Mouse (Mus musculus): ENCODE measurements around the gene Wipi1.

DNA sequence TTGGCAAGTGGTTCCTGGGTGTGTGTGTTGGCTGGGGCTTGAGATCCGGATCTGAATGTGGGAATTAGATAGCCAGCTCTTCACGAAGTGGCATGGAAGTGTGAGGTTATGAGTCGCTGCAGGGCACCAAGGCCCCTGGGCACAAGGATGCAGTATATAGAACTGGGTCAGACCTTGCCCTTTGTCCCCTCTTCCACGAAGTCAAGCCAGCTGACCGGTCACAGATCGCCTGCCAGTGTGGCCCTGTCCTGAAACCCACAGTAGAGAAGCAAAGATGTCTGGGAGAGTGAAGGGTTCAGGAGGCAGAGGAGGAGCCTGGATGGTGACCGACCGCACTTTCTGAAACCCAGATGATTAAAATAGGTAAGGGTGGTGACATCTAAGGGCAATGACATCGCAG is 68.3 kb downstream of the Wipi1 start:
- TF ChIP-seq CTCF (IDR thresholded peaks at IDR 0.05; ENCODE audit: low read depth) (no peak), EP300 (IDR thresholded peaks at IDR 0.05; ENCODE audit: low read depth) (no peak)
